Mouse (Mus musculus): ENCODE measurements at regions not wholly inside any gene's neighbourhood (a gene's known extent, or its start where the extent isn't known, plus 50 kb on each side); places are given as distances from the start of the nearest gene placed in this dataset.

GRCm38 (mm10) chr10:117518793-117519669, 110.3 kb upstream of the Cpm start:
- TF ChIP-seq CTCF (IDR thresholded peaks at IDR 0.05; ENCODE audit: control insufficient read depth, insufficient read depth, low read length) = no peak
- no peak for TF ChIP-seq POLR2A (IDR thresholded peaks at IDR 0.05; ENCODE audit: borderline replicate concordance, control insufficient read depth, low read depth, low read length)

All from bone marrow, adult 2 months (tissue).